Mouse (Mus musculus) embryonic facial prominence, embryonic 12.5 days (tissue): ENCODE data around the gene Arhgap19. TPM values are rescaled to one million over a fixed set of nuclear protein-coding genes. Genes with fewer than 3 reads are reported as not detected.

Experiments used
- ATAC-seq: fragments of 200-750 bp; cut with Nextera tagmentation; 2 replicates; pipeline ENCODE4 v1.8.0; 2017; ENCODE audit not compliant: insufficient number of reproducible peaks, insufficient read depth, low FRiP score, low TSS enrichment
- H3K27ac ChIP-seq: fragments of 300-500 bp; sonication (generic); 2 replicates; pipeline ENCODE4 v1.5.1; 2016; ENCODE audit warnings: mild to moderate bottlenecking
- H3K27me3 ChIP-seq: fragments of 300-500 bp; sonication (generic); 2 replicates; pipeline ENCODE4 v1.6.1; 2016; ENCODE audit warnings: mild to moderate bottlenecking, moderate library complexity
- H3K36me3 ChIP-seq: fragments of 300-500 bp; sonication (generic); 2 replicates; pipeline ENCODE4 v1.6.1; 2016; ENCODE audit warnings: mild to moderate bottlenecking
- H3K4me1 ChIP-seq: fragments of 300-500 bp; sonication (generic); 2 replicates; pipeline ENCODE4 v1.6.1; 2016
- H3K4me2 ChIP-seq: fragments of 300-500 bp; sonication (generic); replicated peaks from 2 replicates; pipeline ENCODE4 v1.6.1; 2016; ENCODE audit warnings: mild to moderate bottlenecking, moderate library complexity
- H3K4me3 ChIP-seq: fragments of 300-500 bp; sonication (generic); 2 replicates; pipeline ENCODE4 v1.5.1; 2016; ENCODE audit warnings: mild to moderate bottlenecking
- H3K9ac ChIP-seq: fragments of 300-500 bp; sonication (generic); 2 replicates; pipeline ENCODE4 v1.6.1; 2016; ENCODE audit warnings: mild to moderate bottlenecking, moderate library complexity
- H3K9me3 ChIP-seq: fragments of 300-500 bp; sonication (generic); 2 replicates; pipeline ENCODE4 v1.6.1; 2016; ENCODE audit warnings: mild to moderate bottlenecking, moderate library complexity
- WGBS: fragments of 180-500 bp; shearing (Covaris S2); methylation state at CpG from one replicate; pipeline ENCODE4 v1.1.7; 2016; 5-methylcytosine and 5-hydroxymethylcytosine counted together
- polyA plus RNA-seq: library from polyadenylated mRNA; unstranded; fragments of >200 nt; fragmentation: Nextera tagmentation; extraction: Ambion mirVana; gene quantifications from 2 replicates; pipeline ENCODE4 v1.2.1, GENCODE M21; 2016

Gene Arhgap19
- polyA plus RNA-seq, 1 experiment from 2014 or later: 33.1 TPM

DNA sequence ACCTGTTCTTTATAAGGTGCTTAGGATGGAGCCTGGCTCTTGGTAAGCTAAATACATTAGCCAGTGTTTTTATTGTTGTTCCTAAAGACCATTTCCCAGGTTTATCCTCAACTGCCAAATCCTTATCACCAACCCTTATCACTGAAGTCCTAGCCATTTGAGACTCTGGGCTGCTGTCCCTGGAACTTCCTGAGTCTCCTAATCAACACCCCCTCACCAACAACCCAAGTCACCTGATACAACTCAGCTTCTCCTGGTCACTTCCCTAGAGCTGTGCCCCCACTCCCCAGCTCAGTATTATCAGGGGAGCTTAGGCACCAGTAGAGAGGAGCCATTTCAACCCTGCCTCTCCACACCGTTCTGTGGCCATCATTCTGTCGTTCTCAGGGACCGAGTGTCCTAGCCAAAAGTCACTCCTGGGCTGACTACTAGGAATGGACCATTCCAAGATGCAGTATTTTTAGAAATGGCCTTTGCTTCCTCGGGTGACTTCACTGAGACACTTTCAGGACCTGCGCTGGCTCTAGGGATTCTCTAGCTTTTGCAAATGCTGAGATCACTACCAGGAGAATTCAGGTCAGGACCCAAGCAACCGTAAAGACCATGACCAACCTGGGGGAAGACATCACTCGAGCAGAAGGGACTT lies 39.4 kb upstream of the Arhgap19 start:
- peaks cover 3% of the 10 kb centered on the region for H3K4me1 ChIP-seq
- no peak overlapping the region for H3K4me2 ChIP-seq
- no peak overlapping the region for H3K4me3 ChIP-seq
- peaks cover 6% of the 10 kb centered on the region; the same call in 1 of the 2 replicates for H3K27me3 ChIP-seq
- WGBS: 81% methylated on average over 7 of the region's 7 CpGs
- no peaks in the 10 kb centered on the region for H3K9me3 ChIP-seq
- no peak overlapping the region for H3K9ac ChIP-seq
- no peaks in the 10 kb centered on the region for H3K36me3 ChIP-seq
- no peak for ATAC-seq
- no peak overlapping the region for H3K27ac ChIP-seq

DNA sequence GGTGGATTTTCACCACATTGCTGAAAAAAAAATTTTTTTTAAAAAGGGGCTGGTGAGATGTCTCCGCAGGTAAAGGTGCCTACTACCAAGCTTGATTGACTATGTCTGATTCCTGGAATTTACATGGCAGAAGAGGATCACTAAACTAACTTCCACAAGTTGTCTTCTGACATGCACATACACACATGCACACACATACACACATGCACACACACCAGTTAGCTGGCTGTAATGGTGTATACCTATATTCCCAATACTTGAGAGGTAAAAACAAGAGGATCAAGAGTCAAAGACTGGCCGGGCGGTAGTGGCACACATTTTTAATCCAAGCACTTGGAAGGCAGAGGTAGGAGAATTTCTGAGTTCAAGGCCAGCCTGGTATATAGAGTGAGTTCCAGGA lies 37.8 kb upstream of the Arhgap19 start:
- H3K27ac ChIP-seq: no peak overlapping the region
- no peaks in the 10 kb centered on the region for H3K36me3 ChIP-seq
- H3K4me3 ChIP-seq: no peak overlapping the region
- no peak overlapping the region for H3K4me2 ChIP-seq
- ATAC-seq: no peak
- 92% methylated on average over 3 of the region's 3 CpGs for WGBS
- no peaks in the 10 kb centered on the region for H3K27me3 ChIP-seq
- no peak overlapping the region for H3K9ac ChIP-seq
- peaks cover 10% of the 10 kb centered on the region for H3K4me1 ChIP-seq
- H3K9me3 ChIP-seq: no peaks in the 10 kb centered on the region

DNA sequence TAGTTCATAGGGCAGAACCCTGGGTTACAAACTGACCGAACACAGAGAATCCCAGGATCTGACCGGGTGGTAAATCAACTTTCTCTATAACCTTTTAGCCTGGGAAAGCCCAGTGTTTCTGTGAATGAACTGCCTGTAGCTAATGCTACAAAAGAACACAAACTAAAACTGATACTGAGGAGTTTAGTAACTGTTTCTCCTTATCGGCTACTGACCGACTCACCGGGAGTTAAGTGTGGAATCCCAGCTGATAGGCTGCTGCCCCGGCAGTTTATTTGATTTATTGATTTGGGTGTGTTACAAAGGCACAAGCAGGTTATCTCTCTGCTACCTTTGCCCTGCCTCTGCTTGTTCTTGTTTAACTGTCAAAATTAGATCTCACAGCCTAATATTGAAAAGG lies 37.0 kb upstream of the Arhgap19 start:
- H3K4me1 ChIP-seq: peaks cover 10% of the 10 kb centered on the region
- H3K36me3 ChIP-seq: no peaks in the 10 kb centered on the region
- H3K27ac ChIP-seq: no peak overlapping the region
- no peak for ATAC-seq
- no peaks in the 10 kb centered on the region for H3K9me3 ChIP-seq
- H3K9ac ChIP-seq: no peak overlapping the region
- no peak overlapping the region for H3K4me2 ChIP-seq
- no peak overlapping the region for H3K4me3 ChIP-seq
- 71% methylated on average over 6 of the region's 6 CpGs for WGBS
- H3K27me3 ChIP-seq: no peaks in the 10 kb centered on the region

DNA sequence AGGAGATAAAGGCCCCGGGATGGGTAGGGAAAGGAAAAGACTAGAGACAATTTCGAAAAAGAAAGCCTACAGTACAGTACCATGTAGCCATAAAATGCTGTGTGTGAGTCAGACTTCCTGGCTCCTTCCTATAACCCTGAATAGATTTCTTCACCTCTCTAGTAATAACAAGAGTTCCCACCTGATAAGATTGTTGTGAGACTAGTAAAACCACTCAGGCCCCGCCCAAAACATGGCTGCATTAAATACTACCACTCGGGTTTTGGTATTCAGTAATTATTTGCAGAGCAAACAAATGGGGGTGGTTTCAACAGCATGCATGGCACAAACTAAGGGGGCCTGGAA lies 36.0 kb upstream of the Arhgap19 start:
- Histone ChIP-seq H3K9me3 (no peaks in the 10 kb centered on the region), H3K9ac (no peak overlapping the region), H3K4me2 (no peak overlapping the region), H3K27me3 (peaks cover 3% of the 10 kb centered on the region; the same call in 1 of the 2 replicates), H3K4me1 (peaks cover 10% of the 10 kb centered on the region), H3K36me3 (no peaks in the 10 kb centered on the region), H3K4me3 (no peak overlapping the region), H3K27ac (no peak overlapping the region)
- 62% methylated on average over 4 of the region's 4 CpGs for WGBS
- no peak for ATAC-seq

DNA sequence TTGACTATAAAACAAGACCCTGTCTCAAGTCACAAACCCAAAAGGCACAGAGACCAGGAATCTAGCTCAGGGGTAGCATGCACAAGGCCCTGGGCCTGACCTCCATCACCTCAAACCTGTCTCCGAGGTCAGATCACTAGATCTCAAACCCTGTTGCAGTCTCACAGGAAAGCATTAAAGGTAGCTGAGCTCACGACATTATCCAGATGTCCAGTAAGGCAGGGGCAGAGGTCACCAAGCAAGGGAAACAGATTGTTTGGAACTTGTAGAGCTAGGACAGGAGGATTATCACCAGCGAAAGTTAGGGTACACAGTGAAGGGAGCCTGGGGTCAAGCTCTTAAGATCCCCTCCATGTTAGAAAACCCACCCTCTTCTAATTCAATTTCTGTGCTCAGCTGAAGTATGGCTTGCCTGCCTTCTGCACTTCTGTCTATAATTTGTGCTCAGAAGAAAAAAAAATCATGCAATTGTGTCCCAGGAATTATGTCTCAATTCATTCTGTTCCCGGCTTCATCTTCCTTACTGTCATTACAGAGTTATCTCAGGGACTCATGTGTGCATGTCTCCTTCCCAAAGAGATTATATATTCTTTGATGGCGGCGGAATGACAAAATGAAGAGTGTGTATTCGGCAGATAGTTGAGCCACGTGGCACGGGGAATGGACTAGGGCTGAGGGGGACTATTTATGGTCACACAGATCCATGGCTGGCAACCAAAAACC lies 35.5 kb upstream of the Arhgap19 start:
- H3K4me1 ChIP-seq: peaks cover 10% of the 10 kb centered on the region
- no peaks in the 10 kb centered on the region for H3K36me3 ChIP-seq
- no peak overlapping the region for H3K9ac ChIP-seq
- WGBS: 58% methylated on average over 9 of the region's 9 CpGs
- no peak overlapping the region for H3K4me2 ChIP-seq
- H3K27me3 ChIP-seq: peaks cover 8% of the 10 kb centered on the region; the same call in 1 of the 2 replicates
- H3K27ac ChIP-seq: no peak overlapping the region
- H3K9me3 ChIP-seq: no peaks in the 10 kb centered on the region
- no peak for ATAC-seq
- no peak overlapping the region for H3K4me3 ChIP-seq

DNA sequence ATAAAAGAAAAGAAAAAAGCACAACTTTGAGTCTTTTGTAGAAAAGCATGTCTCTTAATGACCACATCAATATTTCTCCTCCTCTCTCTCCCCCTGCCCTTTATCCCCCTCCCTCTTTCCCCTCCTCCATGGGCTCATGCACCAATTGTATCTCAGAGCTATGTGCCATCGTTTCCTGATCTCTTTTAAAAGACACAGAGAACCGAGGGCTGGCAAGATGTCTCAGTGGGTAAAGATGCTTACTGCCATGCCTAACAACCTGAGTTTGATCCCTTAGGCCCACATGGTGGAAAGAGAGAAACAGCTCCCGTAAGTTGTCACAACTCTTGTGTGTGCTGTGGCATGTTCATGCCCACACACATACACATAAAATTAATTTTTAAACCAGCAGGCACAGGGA lies 34.9 kb upstream of the Arhgap19 start:
- Histone ChIP-seq H3K27ac (no peak overlapping the region), H3K9me3 (no peaks in the 10 kb centered on the region), H3K4me3 (no peak overlapping the region), H3K4me2 (no peak overlapping the region), H3K9ac (no peak overlapping the region), H3K4me1 (peaks cover 14% of the 10 kb centered on the region), H3K27me3 (peaks cover 14% of the 10 kb centered on the region), H3K36me3 (no peaks in the 10 kb centered on the region)
- ATAC-seq: no peak
- 50% methylated on average over 3 of the region's 3 CpGs for WGBS

DNA sequence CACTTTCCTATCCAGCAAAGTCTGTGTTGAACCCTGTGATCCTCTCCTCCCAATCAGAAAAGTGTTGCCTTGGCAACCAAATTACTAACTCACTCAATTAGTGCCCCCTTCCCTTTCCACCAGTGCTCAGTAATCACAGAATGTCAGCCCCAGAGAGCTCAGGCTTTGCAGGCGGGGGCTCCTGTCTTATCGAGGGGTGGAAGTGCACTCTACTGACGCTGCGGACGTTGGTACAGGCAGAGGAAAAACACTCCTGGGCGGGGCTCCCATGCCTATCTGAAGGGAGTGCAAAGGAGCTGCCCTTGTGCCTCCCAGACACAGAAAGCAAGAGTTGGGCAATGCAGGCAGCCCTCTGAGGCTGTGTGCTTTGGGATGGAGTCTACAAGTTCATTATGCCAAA lies 34.0 kb upstream of the Arhgap19 start:
- H3K27ac ChIP-seq: 0 out of 2 replicates have a peak overlapping the region, but pooled peaks have one; percentile 41
- H3K4me3 ChIP-seq: no peak overlapping the region
- H3K36me3 ChIP-seq: no peaks in the 10 kb centered on the region
- WGBS: under 1% methylated on average over 6 of the region's 6 CpGs
- peak; percentile 57; the same call in 1 of the 2 replicates for ATAC-seq
- no peaks in the 10 kb centered on the region for H3K9me3 ChIP-seq
- H3K4me1 ChIP-seq: peaks cover 19% of the 10 kb centered on the region
- H3K27me3 ChIP-seq: peaks cover 19% of the 10 kb centered on the region
- no peak overlapping the region for H3K9ac ChIP-seq
- peak overlapping the region; percentile 44 for H3K4me2 ChIP-seq

DNA sequence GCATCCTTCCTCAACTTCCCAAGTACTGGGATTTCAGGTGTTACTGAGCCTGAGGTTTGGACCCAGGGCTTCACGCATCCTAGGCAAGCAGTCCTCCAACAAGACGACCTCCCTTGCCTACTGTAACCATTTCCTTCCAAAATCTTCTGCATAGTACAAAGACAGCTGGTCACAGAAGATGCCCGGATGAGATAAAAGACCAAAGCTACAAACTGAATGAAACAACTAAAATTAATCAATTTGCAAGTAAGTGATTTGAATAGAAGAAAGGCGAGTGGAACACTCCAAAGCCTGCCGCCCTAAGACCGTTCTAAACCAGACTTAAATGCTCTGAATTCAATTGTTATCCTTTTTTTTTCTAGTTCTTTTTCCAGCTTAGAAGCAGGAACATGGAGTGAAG lies 33.6 kb upstream of the Arhgap19 start:
- no peak overlapping the region for H3K27ac ChIP-seq
- H3K27me3 ChIP-seq: peaks cover 23% of the 10 kb centered on the region
- H3K36me3 ChIP-seq: no peaks in the 10 kb centered on the region
- H3K4me2 ChIP-seq: peak overlapping the region; percentile 44; the same call in 1 of the 2 replicates
- no peak for ATAC-seq
- no peak overlapping the region for H3K9ac ChIP-seq
- WGBS: 58% methylated on average over 6 of the region's 6 CpGs
- H3K9me3 ChIP-seq: no peaks in the 10 kb centered on the region
- H3K4me3 ChIP-seq: no peak overlapping the region
- H3K4me1 ChIP-seq: peaks cover 19% of the 10 kb centered on the region

DNA sequence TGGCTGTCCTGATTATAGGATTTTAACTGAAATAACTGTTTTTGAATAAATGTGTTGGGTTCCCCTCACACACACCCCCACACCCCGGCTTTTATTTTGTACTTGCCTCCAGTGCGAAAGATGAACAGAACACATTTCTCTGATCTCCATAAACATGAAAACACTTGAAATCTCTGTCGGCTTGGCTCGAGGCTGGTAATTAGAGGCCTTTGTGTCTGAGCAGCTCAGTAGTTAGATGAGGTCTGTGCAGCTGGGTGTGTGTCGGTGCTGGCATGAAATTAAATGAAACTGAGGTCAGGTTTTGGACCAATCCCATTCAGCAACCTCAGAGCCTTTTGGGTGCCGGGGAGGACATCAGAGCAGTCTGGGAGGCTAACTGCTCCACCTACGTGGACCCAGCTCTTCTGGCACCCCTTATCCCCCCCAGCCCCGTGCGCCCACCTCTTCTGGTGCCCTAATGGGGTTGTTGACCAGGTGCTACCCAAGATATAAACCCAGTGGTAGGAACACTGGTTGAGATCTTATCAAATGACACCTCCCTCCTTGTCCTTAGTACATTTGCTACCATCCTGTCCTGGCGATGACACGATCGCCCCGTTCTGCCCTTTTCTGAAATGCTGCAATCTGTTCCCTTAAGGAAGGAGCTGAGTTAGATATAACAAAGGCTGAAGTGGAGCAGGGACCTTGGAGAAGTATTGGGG lies 30.8 kb upstream of the Arhgap19 start:
- Histone ChIP-seq H3K4me3 (no peak overlapping the region), H3K4me1 (peaks cover 23% of the 10 kb centered on the region), H3K27ac (no peak overlapping the region), H3K9me3 (no peaks in the 10 kb centered on the region), H3K27me3 (peaks cover 24% of the 10 kb centered on the region), H3K9ac (no peak overlapping the region), H3K4me2 (no peak overlapping the region), H3K36me3 (no peaks in the 10 kb centered on the region)
- 68% methylated on average over 13 of the region's 13 CpGs for WGBS
- ATAC-seq: no peak

DNA sequence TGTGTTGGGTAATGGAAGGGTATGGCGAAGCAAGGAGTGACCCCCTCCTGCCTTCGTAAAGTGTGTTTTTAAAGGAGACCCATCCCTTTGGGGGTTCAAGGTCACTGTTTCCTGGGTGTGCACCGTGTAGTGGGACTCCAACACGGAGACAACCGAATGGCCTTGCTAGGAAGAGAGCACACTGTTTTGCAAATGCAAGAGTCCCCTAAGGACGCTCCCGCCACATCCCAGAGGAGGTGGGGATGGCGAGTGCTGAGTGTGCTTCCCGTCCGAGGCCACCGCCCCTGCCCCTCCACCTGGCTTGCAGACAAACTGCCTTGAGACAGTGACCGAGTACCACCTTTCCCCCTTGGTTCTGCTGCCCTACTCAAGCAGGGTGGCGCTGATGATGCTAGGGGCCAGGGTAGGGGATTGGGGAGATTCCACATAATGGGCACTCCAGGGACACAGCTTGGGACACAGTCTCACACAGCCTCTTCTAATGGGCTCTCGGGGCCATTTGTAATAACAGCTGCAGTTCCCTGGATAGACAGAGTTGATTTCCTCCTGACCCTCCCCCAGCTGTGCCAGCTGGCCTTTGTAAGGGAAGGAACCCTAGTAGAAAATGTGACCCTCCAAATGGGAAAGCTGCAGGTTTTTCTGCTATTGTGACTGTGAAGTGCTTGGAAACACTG lies 30.0 kb upstream of the Arhgap19 start:
- Histone ChIP-seq H3K4me3 (peak overlapping the region; percentile 79), H3K9ac (0 out of 2 replicates have a peak overlapping the region, but pooled peaks have one; percentile 4), H3K36me3 (no peaks in the 10 kb centered on the region), H3K9me3 (no peaks in the 10 kb centered on the region), H3K4me2 (peak overlapping the region; percentile 99), H3K27ac (no peak overlapping the region), H3K4me1 (peaks cover 23% of the 10 kb centered on the region), H3K27me3 (peaks cover 24% of the 10 kb centered on the region)
- whole genome bisulfite sequencing: 7% methylated on average over 14 of the region's 14 CpGs
- no peak for ATAC-seq

DNA sequence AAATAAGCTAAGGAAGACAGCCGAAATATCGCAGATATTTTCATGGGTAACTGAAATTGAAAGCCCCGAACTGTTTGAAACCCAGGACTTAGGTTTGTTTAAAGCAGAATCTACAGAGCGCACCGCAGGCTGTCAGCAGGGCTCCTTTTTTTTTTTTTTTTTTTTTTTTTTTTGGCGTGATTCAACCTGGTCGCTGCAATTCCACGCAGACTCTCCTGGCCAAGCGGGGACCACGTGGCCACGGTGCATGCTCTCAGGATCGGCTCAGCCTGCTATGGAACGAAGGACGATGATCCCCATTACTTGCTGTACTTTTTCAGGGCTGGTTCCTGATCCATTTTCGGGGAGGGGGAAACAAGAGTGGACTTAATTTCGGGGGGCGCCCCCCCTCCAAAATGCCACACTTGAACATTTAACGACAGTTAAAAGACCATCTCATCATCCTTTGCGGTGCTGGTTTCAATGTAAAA lies 29.3 kb upstream of the Arhgap19 start:
- Histone ChIP-seq H3K9ac (peak overlapping the region; percentile 74), H3K27me3 (peaks cover 24% of the 10 kb centered on the region), H3K4me1 (peaks cover 23% of the 10 kb centered on the region), H3K27ac (no peak overlapping the region), H3K9me3 (no peaks in the 10 kb centered on the region), H3K4me2 (peak overlapping the region; percentile 99), H3K4me3 (peak overlapping the region; percentile 79), H3K36me3 (no peaks in the 10 kb centered on the region)
- ATAC-seq: no peak
- WGBS: 2% methylated on average over 19 of the region's 19 CpGs
